Comparison of ENCODE assay signal across 8 mouse cellular contexts in genomic region chr12:84192741-84193641, GRCm38 (mm10). TPM values are rescaled to one million over a fixed set of nuclear protein-coding genes. Genes with fewer than 3 reads are reported as not detected.
DNase-seq lines count a peak whose midpoint lies in the region; ATAC-seq and TF ChIP-seq lines count a peak whose summit lies in the region.

No protein-coding gene starts in this region.

- WGBS in forebrain, postnatal 0 days, result under 1% methylated on average over 91 of the region's 102 CpGs
- under 1% methylated on average over 95 of the region's 102 CpGs for WGBS in hindbrain, embryonic 15.5 days
- under 1% methylated on average over 92 of the region's 102 CpGs for WGBS in limb, embryonic 13.5 days
- WGBS in midbrain, embryonic 12.5 days, result under 1% methylated on average over 84 of the region's 102 CpGs

- H3K27ac ChIP-seq in forebrain, postnatal 0 days (ENCODE audit: low read depth, low read length), result peak overlapping the region; percentile 95
- peak overlapping the region; percentile 94 for H3K27ac ChIP-seq in hindbrain, embryonic 15.5 days (replicated peaks)
- peak overlapping the region; percentile 94 for H3K27ac ChIP-seq in limb, embryonic 13.5 days
- peak overlapping the region; percentile 89 for H3K27ac ChIP-seq in midbrain, embryonic 12.5 days (replicated peaks)

- no peaks in the 10 kb centered on the region for H3K36me3 ChIP-seq in forebrain, postnatal 0 days (ENCODE audit: insufficient read depth)
- no peaks in the 10 kb centered on the region for H3K36me3 ChIP-seq in hindbrain, embryonic 15.5 days
- no peaks in the 10 kb centered on the region for H3K36me3 ChIP-seq in limb, embryonic 13.5 days
- no peaks in the 10 kb centered on the region for H3K36me3 ChIP-seq in midbrain, embryonic 12.5 days
- H3K36me3 ChIP-seq in splenic B cell, adult 2 months (ENCODE audit: control insufficient read depth, insufficient read depth, low read length, poor library complexity, severe bottlenecking), result no peaks in the 10 kb centered on the region

- peak; percentile 49 for DNase-seq in ovary, postnatal 10 days (ENCODE audit: low spot score)
- DNase-seq in ovary, adult 18-20 months (ENCODE audit: low spot score), result no peak
- DNase-seq in cerebellum, adult 8-10 months, result peak; percentile 61
- peak; percentile 79 for DNase-seq in forebrain, postnatal 0 days
- peak; percentile 65 for DNase-seq in splenic B cell, adult 2 months (ENCODE audit: low read depth, low spot score)

- peak; percentile 67 for ATAC-seq in forebrain, postnatal 0 days
- ATAC-seq in hindbrain, embryonic 15.5 days (ENCODE audit: low FRiP score, low read depth), result peak; percentile 61
- ATAC-seq in limb, embryonic 13.5 days (ENCODE audit: low FRiP score, low read depth), result peak; percentile 34
- ATAC-seq in midbrain, embryonic 12.5 days (ENCODE audit: low FRiP score, low read depth), result peak; percentile 45

- H3K9me3 ChIP-seq in forebrain, postnatal 0 days (ENCODE audit: low read length), result no peaks in the 10 kb centered on the region
- H3K9me3 ChIP-seq in hindbrain, embryonic 15.5 days, result no peaks in the 10 kb centered on the region
- H3K9me3 ChIP-seq in limb, embryonic 13.5 days, result no peaks in the 10 kb centered on the region
- no peaks in the 10 kb centered on the region for H3K9me3 ChIP-seq in midbrain, embryonic 12.5 days

- peak overlapping the region; percentile 78 for H3K4me3 ChIP-seq in forebrain, postnatal 0 days (ENCODE audit: low read depth, low read length)
- peak overlapping the region; percentile 86 for H3K4me3 ChIP-seq in hindbrain, embryonic 15.5 days
- peak overlapping the region; percentile 80 for H3K4me3 ChIP-seq in limb, embryonic 13.5 days
- H3K4me3 ChIP-seq in midbrain, embryonic 12.5 days, result peak overlapping the region; percentile 78

- peaks cover 27% of the 10 kb centered on the region for H3K4me1 ChIP-seq in forebrain, postnatal 0 days (ENCODE audit: insufficient read depth)
- H3K4me1 ChIP-seq in hindbrain, embryonic 15.5 days (replicated peaks), result peaks cover 63% of the 10 kb centered on the region
- H3K4me1 ChIP-seq in limb, embryonic 13.5 days, result peaks cover 71% of the 10 kb centered on the region
- H3K4me1 ChIP-seq in midbrain, embryonic 12.5 days, result peaks cover 71% of the 10 kb centered on the region

- H3K27me3 ChIP-seq in forebrain, postnatal 0 days (ENCODE audit: insufficient read depth, low read length), result no peaks in the 10 kb centered on the region
- no peaks in the 10 kb centered on the region for H3K27me3 ChIP-seq in hindbrain, embryonic 15.5 days
- H3K27me3 ChIP-seq in limb, embryonic 13.5 days, result no peaks in the 10 kb centered on the region
- peaks cover 16% of the 10 kb centered on the region for H3K27me3 ChIP-seq in midbrain, embryonic 12.5 days
- H3K27me3 ChIP-seq in splenic B cell, adult 2 months (ENCODE audit: control insufficient read depth, insufficient read depth, low read length, poor library complexity, severe bottlenecking), result no peaks in the 10 kb centered on the region; the same call in 1 of the 2 replicates

- TF ChIP-seq CTCF in forebrain, postnatal 0 days (IDR thresholded peaks at IDR 0.05; ENCODE audit: low read depth), result no peak

- peak overlapping the region; percentile 79 for H3K9ac ChIP-seq in forebrain, postnatal 0 days
- peak overlapping the region; percentile 85 for H3K9ac ChIP-seq in hindbrain, embryonic 15.5 days
- H3K9ac ChIP-seq in limb, embryonic 13.5 days, result peak overlapping the region; percentile 94
- peak overlapping the region; percentile 90 for H3K9ac ChIP-seq in midbrain, embryonic 12.5 days (replicated peaks)

- peak overlapping the region; percentile 97 for H3K4me2 ChIP-seq in forebrain, postnatal 0 days (ENCODE audit: low read depth)
- H3K4me2 ChIP-seq in hindbrain, embryonic 15.5 days, result peak overlapping the region; percentile 88
- H3K4me2 ChIP-seq in limb, embryonic 13.5 days (replicated peaks), result peak overlapping the region; percentile 99
- H3K4me2 ChIP-seq in midbrain, embryonic 12.5 days (replicated peaks), result peak overlapping the region; percentile 82

RNA-seq across cellular contexts. Expression of gene Elmsan1, which starts 25.7 kb away (rescaled TPM):
- total RNA-seq in forebrain, postnatal 0 days (2014; rRNA removed), result 7.0 and 7.9 TPM in 2 replicates
- 2.2 and 2.5 TPM in 2 replicates for polyA plus RNA-seq in forebrain, postnatal 0 days (2015; fragmentation: Nextera tagmentation; extraction: Ambion mirVana)
- 4.5 and 4.9 TPM in 2 replicates for polyA plus RNA-seq in hindbrain, embryonic 15.5 days (2015; fragmentation: Nextera tagmentation; extraction: Ambion mirVana)
- polyA plus RNA-seq in limb, embryonic 13.5 days (2015; fragmentation: Nextera tagmentation; extraction: Ambion mirVana), result 8.9 and 9.9 TPM in 2 replicates
- polyA plus RNA-seq in midbrain, embryonic 12.5 days (2016; fragmentation: Nextera tagmentation; extraction: Ambion mirVana), result 6.5 and 6.6 TPM in 2 replicates

RNA-seq across cellular contexts. Expression of gene Pnma1, which starts 44.7 kb away (rescaled TPM):
- 13.9 and 14.2 TPM in 2 replicates for total RNA-seq in forebrain, postnatal 0 days (2014; rRNA removed)
- 9.3 and 12.0 TPM in 2 replicates for polyA plus RNA-seq in forebrain, postnatal 0 days (2015; fragmentation: Nextera tagmentation; extraction: Ambion mirVana)
- 4.0 and 4.5 TPM in 2 replicates for polyA plus RNA-seq in hindbrain, embryonic 15.5 days (2015; fragmentation: Nextera tagmentation; extraction: Ambion mirVana)
- polyA plus RNA-seq in limb, embryonic 13.5 days (2015; fragmentation: Nextera tagmentation; extraction: Ambion mirVana), result 1.0 and 1.4 TPM in 2 replicates
- 3.6 and 3.7 TPM in 2 replicates for polyA plus RNA-seq in midbrain, embryonic 12.5 days (2016; fragmentation: Nextera tagmentation; extraction: Ambion mirVana)
